Mouse (Mus musculus) embryonic facial prominence, embryonic 15.5 days (tissue): ENCODE measurements around the gene Pex7. TPM values are rescaled to one million over a fixed set of nuclear protein-coding genes. Genes with fewer than 3 reads are reported as not detected.

Experiments
- ATAC-seq: fragments of 200-750 bp; cut with Nextera tagmentation; 2 replicates; pipeline ENCODE4 v1.8.0; 2017; ENCODE audit warnings: low read depth, moderate TSS enrichment; ENCODE audit not compliant: insufficient number of reproducible peaks, low FRiP score, low TSS enrichment
- H3K27ac ChIP-seq: fragments of 300-500 bp; sonication (generic); replicated peaks from 2 replicates; pipeline ENCODE4 v1.5.1; 2015; ENCODE audit warnings: mild to moderate bottlenecking, inconsistent platforms
- H3K27me3 ChIP-seq: fragments of 300-500 bp; sonication (generic); 2 replicates; pipeline ENCODE4 v1.6.1; 2015; ENCODE audit warnings: inconsistent platforms
- H3K36me3 ChIP-seq: fragments of 300-500 bp; sonication (generic); 2 replicates; pipeline ENCODE4 v1.6.1; 2015; ENCODE audit warnings: mild to moderate bottlenecking, inconsistent platforms
- H3K4me1 ChIP-seq: fragments of 300-500 bp; sonication (generic); 2 replicates; pipeline ENCODE4 v1.6.1; 2015; ENCODE audit warnings: inconsistent platforms
- H3K4me2 ChIP-seq: fragments of 300-500 bp; sonication (generic); replicated peaks from 2 replicates; pipeline ENCODE4 v1.6.1; 2015; ENCODE audit warnings: mild to moderate bottlenecking, inconsistent platforms
- H3K4me3 ChIP-seq: fragments of 300-500 bp; sonication (generic); replicated peaks from 2 replicates; pipeline ENCODE4 v1.5.1; 2015; ENCODE audit warnings: mild to moderate bottlenecking, inconsistent platforms
- H3K9ac ChIP-seq: fragments of 300-500 bp; sonication (generic); 2 replicates; pipeline ENCODE4 v1.6.1; 2015; ENCODE audit warnings: inconsistent platforms
- H3K9me3 ChIP-seq: fragments of 300-500 bp; sonication (generic); replicated peaks from 2 replicates; pipeline ENCODE4 v1.6.1; 2016; ENCODE audit warnings: inconsistent platforms
- WGBS: fragments of 180-500 bp; shearing (Covaris S2); methylation state at CpG from one replicate; pipeline ENCODE4 v1.1.7; 2015; 5-methylcytosine and 5-hydroxymethylcytosine counted together
- polyA plus RNA-seq: library from polyadenylated mRNA; unstranded; fragments of >200 nt; fragmentation: Nextera tagmentation; extraction: Ambion mirVana; gene quantifications from 2 replicates; pipeline ENCODE4 v1.2.1, GENCODE M21; 2015

Gene Pex7
- polyA plus RNA-seq, 1 experiment from 2014 or later = 30.3 TPM

DNA sequence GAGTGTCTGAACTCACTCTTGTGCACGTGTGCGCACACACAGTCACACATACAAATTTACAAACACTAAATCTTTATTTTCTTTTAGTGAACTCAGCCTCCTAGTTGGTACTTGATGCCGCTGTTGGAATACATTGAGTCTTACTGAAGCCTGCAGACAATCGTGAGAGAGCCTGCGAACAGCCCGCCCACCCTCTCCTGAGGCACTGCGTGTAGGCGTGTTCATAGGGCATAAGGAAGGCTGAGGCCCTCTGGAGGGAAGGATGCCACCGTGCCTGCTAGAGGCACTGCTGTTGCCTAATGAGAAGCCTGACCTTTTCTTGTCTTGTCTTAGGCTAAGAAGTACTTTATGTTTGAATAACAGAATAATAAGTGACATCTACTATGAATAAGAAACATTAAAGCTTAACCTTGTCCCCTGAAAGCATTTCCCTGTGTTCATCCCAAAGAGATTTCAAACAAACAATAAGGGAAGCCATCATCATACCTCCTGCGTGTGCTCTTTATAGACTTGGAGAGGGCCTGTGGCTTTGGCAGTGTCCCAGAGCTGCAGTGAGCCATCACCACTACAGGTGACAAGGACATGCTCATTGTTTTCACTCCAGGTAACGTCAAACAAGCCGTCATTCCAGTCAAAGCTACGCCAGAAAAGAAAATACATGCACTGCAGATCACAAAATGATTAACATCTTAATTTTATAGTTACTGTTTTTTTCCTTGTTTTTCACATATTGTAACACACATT lies 3.2 kb downstream of the Pex7 start:
- H3K9ac ChIP-seq = no peak overlapping the region
- no peak for ATAC-seq
- H3K27ac ChIP-seq = no peak overlapping the region
- H3K4me2 ChIP-seq = no peak overlapping the region
- H3K4me1 ChIP-seq = no peaks in the 10 kb centered on the region
- no peaks in the 10 kb centered on the region for H3K27me3 ChIP-seq
- WGBS = 68% methylated on average over 13 of the region's 13 CpGs
- 0 out of 2 replicates have a peak, but pooled peaks cover 3% of the 10 kb centered on the region for H3K36me3 ChIP-seq
- H3K9me3 ChIP-seq = no peaks in the 10 kb centered on the region
- no peak overlapping the region for H3K4me3 ChIP-seq

DNA sequence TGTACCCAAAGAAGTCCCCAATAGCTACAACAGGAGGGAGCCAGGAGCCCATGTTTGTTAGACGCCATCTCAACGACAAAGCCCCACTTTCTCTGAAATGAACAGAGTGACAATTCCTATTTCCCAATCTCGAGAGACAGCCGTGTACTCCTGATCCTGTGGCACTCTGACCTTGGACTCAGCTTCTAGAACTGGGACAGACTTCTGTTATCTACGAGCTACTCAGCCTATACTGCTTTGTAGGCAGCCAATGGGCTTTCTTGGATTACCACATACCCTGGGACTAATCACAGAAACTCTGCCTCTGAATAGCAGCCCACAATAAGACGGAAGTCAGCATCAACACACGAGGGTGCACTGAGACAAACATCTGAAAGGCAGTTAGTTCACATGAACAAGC lies 5.5 kb downstream of the Pex7 start:
- ATAC-seq = no peak
- no peak overlapping the region for H3K4me2 ChIP-seq
- H3K27me3 ChIP-seq = no peaks in the 10 kb centered on the region
- no peaks in the 10 kb centered on the region for H3K4me1 ChIP-seq
- no peak overlapping the region for H3K9ac ChIP-seq
- H3K36me3 ChIP-seq = peaks cover 9% of the 10 kb centered on the region; the same call in 1 of the 2 replicates
- H3K4me3 ChIP-seq = no peak overlapping the region
- WGBS = 74% methylated on average over 7 of the region's 7 CpGs
- H3K27ac ChIP-seq = no peak overlapping the region
- no peaks in the 10 kb centered on the region for H3K9me3 ChIP-seq

DNA sequence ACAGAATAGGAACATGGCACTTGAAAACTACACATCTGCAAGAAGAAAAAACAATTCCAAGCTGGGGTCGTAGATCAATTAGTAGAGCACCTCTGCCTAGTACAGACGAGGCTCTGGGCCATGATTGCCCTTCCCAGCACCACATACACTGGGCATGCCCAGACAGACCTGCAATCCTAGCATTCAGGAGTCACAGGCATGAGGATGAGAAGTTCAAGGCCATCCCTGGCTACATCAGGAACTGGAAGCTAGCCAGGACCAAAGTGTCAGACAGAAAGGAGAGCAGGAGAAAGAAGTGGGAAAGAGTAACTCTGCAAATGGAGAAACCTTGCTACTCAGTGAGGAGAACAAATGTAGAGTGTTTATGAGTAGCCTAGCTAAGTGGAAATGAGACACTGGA lies 7.3 kb downstream of the Pex7 start:
- Histone ChIP-seq H3K27ac (no peak overlapping the region), H3K9me3 (no peaks in the 10 kb centered on the region), H3K4me3 (no peak overlapping the region), H3K36me3 (peaks cover 9% of the 10 kb centered on the region; the same call in 1 of the 2 replicates), H3K4me1 (no peaks in the 10 kb centered on the region), H3K27me3 (no peaks in the 10 kb centered on the region), H3K9ac (no peak overlapping the region), H3K4me2 (no peak overlapping the region)
- no peak for ATAC-seq
- WGBS = 54% methylated on average over 2 of the region's 2 CpGs

DNA sequence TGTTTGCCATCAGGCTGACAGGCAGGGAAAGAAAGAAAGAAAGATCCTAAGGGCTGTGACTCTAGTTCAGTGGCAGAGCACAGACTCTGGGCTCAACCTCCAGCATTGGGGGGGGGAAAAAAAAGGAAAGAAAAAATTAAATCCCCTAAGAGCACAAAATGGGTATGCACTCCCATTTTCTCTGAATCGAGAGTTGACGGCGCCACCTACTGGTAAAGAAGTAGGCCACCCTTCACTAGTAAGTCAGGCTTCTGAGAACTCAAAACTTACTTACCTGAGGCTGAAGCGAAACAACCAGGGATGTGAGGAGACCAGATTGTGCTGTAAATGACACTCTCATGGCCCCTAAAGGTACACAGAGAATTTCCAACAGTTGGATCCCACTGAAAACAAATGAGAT lies 13.5 kb downstream of the Pex7 start:
- Histone ChIP-seq H3K36me3 (peaks cover 7% of the 10 kb centered on the region), H3K4me2 (no peak overlapping the region), H3K4me1 (no peaks in the 10 kb centered on the region), H3K27me3 (no peaks in the 10 kb centered on the region), H3K9ac (no peak overlapping the region), H3K9me3 (no peaks in the 10 kb centered on the region), H3K27ac (no peak overlapping the region), H3K4me3 (no peak overlapping the region)
- WGBS = 22% methylated on average over 4 of the region's 4 CpGs
- no peak for ATAC-seq

DNA sequence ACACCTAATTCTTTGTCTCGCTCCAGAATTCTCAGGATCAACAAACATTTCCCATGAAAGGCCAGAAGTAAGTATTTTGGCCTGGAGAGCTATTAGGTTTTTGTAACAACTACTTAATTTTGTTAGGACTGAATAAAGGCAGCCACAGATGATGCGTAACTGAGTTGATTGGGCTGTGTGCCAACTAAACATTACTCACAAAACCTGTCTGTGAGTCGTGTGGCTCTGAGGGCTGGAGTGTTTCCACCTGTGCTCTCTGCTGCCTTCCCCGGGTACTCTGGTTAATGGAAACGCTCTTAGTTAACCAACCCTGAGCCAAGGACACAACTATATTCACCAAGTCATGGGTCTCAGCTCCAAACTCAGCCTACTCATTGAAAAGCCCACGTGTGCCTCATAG lies 14.3 kb downstream of the Pex7 start:
- 56% methylated on average over 6 of the region's 6 CpGs for WGBS
- Histone ChIP-seq H3K36me3 (peaks cover 9% of the 10 kb centered on the region), H3K4me2 (no peak overlapping the region), H3K27me3 (no peaks in the 10 kb centered on the region), H3K27ac (no peak overlapping the region), H3K9ac (no peak overlapping the region), H3K4me1 (no peaks in the 10 kb centered on the region), H3K9me3 (no peaks in the 10 kb centered on the region), H3K4me3 (no peak overlapping the region)
- ATAC-seq = no peak

DNA sequence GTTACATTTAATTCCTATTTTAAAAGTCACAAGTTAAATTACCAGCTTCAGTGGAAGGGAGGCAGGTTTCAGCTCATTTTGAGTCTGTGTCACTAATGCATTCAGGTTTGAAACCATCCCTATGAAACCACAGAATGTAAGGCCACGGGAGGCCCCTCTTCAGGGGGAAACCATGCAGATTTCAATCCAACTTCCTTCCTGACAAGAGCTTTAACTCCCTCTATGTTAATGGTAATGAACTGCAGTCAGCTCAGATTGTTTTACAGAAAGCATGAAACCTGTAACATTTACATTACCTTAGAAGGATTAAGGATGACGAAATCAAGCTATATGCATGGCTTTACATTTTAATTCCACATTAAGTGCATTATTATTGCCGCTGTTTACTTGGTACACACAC lies 15.8 kb downstream of the Pex7 start:
- Histone ChIP-seq H3K27ac (no peak overlapping the region), H3K4me2 (no peak overlapping the region), H3K4me3 (no peak overlapping the region), H3K27me3 (no peaks in the 10 kb centered on the region), H3K4me1 (no peaks in the 10 kb centered on the region), H3K36me3 (peaks cover 4% of the 10 kb centered on the region; the same call in 1 of the 2 replicates), H3K9ac (no peak overlapping the region), H3K9me3 (no peaks in the 10 kb centered on the region)
- ATAC-seq = no peak
- WGBS = 42% methylated on average over 3 of the region's 3 CpGs

DNA sequence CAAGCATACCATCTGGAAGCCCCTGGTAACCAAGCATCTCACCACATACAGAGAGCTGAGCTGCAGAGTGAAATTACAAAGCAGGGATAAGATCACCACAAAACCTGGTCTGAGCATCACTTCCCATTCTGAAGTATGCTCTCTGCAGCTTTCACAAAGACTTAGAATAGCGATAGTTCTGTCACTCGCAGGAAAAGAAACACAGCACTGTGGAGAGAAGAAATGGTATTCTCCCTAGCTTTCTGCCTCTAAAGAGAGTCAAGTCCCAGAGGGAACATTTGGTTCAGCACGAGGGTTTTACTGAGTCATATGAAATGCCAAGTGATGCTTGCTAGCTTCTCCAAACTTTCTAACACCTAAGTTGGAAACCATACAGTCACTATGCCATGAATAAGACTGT lies 17.6 kb downstream of the Pex7 start:
- Histone ChIP-seq H3K9ac (no peak overlapping the region), H3K36me3 (peaks cover 4% of the 10 kb centered on the region; the same call in 1 of the 2 replicates), H3K4me1 (no peaks in the 10 kb centered on the region), H3K4me3 (no peak overlapping the region), H3K27ac (no peak overlapping the region), H3K9me3 (no peaks in the 10 kb centered on the region), H3K4me2 (no peak overlapping the region), H3K27me3 (no peaks in the 10 kb centered on the region)
- ATAC-seq = no peak
- 75% methylated on average over 3 of the region's 3 CpGs for WGBS

DNA sequence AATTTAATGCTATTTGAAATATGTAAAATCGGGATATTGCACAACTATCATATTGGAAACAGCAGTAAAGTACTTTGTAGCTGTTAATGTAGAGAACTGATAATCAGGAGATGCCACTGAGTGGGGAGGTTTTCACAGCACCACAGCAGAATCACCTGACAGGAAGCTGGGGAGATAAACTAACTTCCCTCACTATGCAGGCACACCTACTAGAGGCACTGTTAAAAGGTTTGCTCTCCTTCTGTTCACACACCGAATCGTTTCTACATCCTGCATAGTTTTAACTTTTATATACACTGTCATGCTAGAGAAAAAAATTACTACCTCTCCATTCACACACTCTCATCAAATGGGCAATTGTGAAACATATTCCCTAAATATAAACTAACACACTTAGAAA lies 21.2 kb downstream of the Pex7 start:
- Histone ChIP-seq H3K9me3 (no peaks in the 10 kb centered on the region), H3K4me3 (no peak overlapping the region), H3K4me1 (no peaks in the 10 kb centered on the region), H3K27ac (no peak overlapping the region), H3K27me3 (no peaks in the 10 kb centered on the region), H3K4me2 (no peak overlapping the region), H3K36me3 (peaks cover 4% of the 10 kb centered on the region; the same call in 1 of the 2 replicates), H3K9ac (no peak overlapping the region)
- WGBS = 80% methylated on average over 3 of the region's 3 CpGs
- ATAC-seq = no peak

DNA sequence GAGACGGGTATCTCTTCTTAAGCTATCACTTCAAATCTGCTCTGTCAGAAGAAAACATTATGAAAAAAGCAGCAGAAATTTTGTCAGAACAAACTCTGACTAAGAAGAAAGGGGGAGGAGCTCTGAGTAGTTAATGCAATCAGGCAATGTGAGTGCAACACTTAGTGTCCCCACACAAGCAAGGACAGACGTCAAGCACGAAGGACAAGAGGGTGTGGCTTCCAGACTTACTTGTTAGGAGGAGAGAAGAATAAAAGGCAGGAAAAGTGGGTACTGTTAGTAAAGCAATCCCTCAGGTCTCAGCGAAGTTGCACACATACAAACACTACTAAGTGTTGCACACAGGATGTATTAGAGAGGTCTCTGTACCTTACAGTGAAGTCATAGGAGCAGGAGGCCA lies 23.1 kb downstream of the Pex7 start:
- H3K9me3 ChIP-seq = no peaks in the 10 kb centered on the region
- H3K4me2 ChIP-seq = no peak overlapping the region
- H3K27me3 ChIP-seq = no peaks in the 10 kb centered on the region
- H3K27ac ChIP-seq = no peak overlapping the region
- H3K4me3 ChIP-seq = no peak overlapping the region
- H3K4me1 ChIP-seq = no peaks in the 10 kb centered on the region
- peaks cover 4% of the 10 kb centered on the region; the same call in 1 of the 2 replicates for H3K36me3 ChIP-seq
- no peak for ATAC-seq
- no peak overlapping the region for H3K9ac ChIP-seq
- 51% methylated on average over 4 of the region's 4 CpGs for WGBS

DNA sequence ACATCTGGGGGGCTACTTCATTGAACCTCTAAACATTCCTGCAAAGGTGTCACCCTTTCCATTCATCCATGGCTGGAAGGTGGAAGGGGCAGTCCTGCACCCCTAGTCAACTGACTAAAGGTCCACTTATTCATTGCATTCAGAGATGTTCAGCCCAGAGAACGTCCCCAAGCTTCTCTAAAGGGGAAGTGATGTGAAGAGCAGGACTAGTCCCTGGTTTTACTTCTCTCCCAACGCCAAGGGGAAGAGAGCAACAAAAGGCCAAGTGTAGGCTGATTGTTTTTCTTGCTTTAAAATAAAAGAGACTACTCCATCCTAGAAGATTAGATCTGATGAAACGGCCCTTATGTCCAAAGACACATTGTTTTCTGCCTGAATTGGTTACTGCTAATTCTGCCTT lies 27.1 kb downstream of the Pex7 start:
- 70% methylated on average over 3 of the region's 3 CpGs for WGBS

DNA sequence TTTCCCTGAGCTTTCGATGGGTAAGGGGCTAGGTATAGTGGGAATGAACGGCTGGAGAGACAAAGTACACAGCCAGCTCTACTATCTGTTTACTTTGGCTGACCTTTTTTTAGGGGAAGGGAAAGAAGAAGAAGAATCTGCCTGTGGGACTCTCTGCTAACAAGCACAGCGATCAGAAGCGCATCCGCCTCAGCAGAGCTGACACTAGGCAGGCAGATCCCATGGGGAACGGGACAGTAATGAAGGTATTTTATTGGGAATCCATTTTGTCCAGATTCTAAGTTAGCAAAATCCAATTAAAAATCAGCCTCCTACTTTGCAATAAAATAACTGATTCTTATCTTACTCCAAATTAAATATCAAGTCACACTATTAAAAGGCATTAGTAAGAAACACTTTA lies 28.3 kb downstream of the Pex7 start:
- Histone ChIP-seq H3K9me3 (no peaks in the 10 kb centered on the region), H3K4me1 (no peaks in the 10 kb centered on the region), H3K4me2 (no peak overlapping the region), H3K4me3 (no peak overlapping the region), H3K27ac (no peak overlapping the region), H3K27me3 (no peaks in the 10 kb centered on the region), H3K36me3 (no peaks in the 10 kb centered on the region), H3K9ac (no peak overlapping the region)
- ATAC-seq = no peak
- WGBS = 80% methylated on average over 6 of the region's 6 CpGs

More for the DNA sequence above, 27.1 kb downstream of the Pex7 start:
- Histone ChIP-seq H3K9ac (no peak overlapping the region), H3K9me3 (no peaks in the 10 kb centered on the region), H3K27me3 (no peaks in the 10 kb centered on the region), H3K4me3 (no peak overlapping the region), H3K27ac (no peak overlapping the region), H3K36me3 (no peaks in the 10 kb centered on the region), H3K4me1 (no peaks in the 10 kb centered on the region), H3K4me2 (no peak overlapping the region)
- no peak for ATAC-seq

DNA sequence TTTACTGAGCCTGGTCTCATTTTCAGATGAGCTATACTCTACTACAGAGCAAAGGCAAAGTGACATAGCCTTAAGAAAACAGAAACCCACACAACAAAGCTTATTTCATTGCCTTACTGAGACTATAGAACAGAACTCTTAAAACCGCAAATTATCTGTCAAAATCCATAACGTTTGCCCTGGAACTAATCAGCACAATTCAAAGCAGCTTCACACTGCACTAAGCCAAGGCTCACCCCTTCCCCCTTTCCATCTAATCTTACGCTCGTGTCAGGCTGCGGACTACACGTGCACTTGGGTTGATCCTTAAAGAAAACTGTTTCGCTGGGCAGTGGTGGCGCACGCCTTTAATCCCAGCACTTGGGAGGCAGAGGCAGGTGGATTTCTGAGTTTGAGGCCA lies 29.8 kb downstream of the Pex7 start:
- H3K4me1 ChIP-seq = no peaks in the 10 kb centered on the region
- no peaks in the 10 kb centered on the region for H3K27me3 ChIP-seq
- WGBS = 57% methylated on average over 9 of the region's 9 CpGs
- no peak overlapping the region for H3K27ac ChIP-seq
- H3K36me3 ChIP-seq = no peaks in the 10 kb centered on the region
- no peak for ATAC-seq
- H3K4me3 ChIP-seq = no peak overlapping the region
- H3K9ac ChIP-seq = no peak overlapping the region
- no peaks in the 10 kb centered on the region for H3K9me3 ChIP-seq
- H3K4me2 ChIP-seq = no peak overlapping the region
